Mouse (Mus musculus) intestine, postnatal 0 days (tissue): ENCODE data around the gene Pear1. TPM values are rescaled to one million over a fixed set of nuclear protein-coding genes. Genes with fewer than 3 reads are reported as not detected.
A peak's percentile ranks its signal among the peaks of the same experiment; 100 is the strongest.

ENCODE experiments used
- ATAC-seq: fragments of 200-750 bp; cut with Nextera tagmentation; 2 replicates; pipeline ENCODE4 v1.8.0; 2017; ENCODE audit warnings: mild to moderate bottlenecking, moderate TSS enrichment, moderate library complexity
- H3K27ac ChIP-seq: fragments of 300-500 bp; sonication (generic); 2 replicates; pipeline ENCODE4 v1.5.1; 2014; ENCODE audit warnings: mild to moderate bottlenecking, low read depth, low read length, moderate library complexity
- H3K27me3 ChIP-seq: fragments of 300-500 bp; sonication (generic); replicated peaks from 2 replicates; pipeline ENCODE4 v1.6.1; 2014; ENCODE audit warnings: low read length, mixed read lengths; ENCODE audit not compliant: control insufficient read depth, insufficient read depth
- H3K36me3 ChIP-seq: fragments of 300-500 bp; sonication (generic); 2 replicates; pipeline ENCODE4 v1.6.1; 2014; ENCODE audit warnings: mild to moderate bottlenecking, moderate library complexity; ENCODE audit not compliant: control insufficient read depth, insufficient read depth
- H3K4me1 ChIP-seq: fragments of 300-500 bp; sonication (generic); replicated peaks from 2 replicates; pipeline ENCODE4 v1.6.1; 2014; ENCODE audit warnings: antibody characterized with exemption, low read length, mixed read lengths; ENCODE audit not compliant: control insufficient read depth, insufficient read depth
- H3K4me2 ChIP-seq: fragments of 300-500 bp; sonication (generic); replicated peaks from 2 replicates; pipeline ENCODE4 v1.6.1; 2014; ENCODE audit warnings: low read depth, mild to moderate bottlenecking, moderate library complexity
- H3K4me3 ChIP-seq: fragments of 300-500 bp; sonication (generic); 2 replicates; pipeline ENCODE4 v1.5.1; 2014; ENCODE audit warnings: low read depth, low read length
- H3K9ac ChIP-seq: fragments of 300-500 bp; sonication (generic); 2 replicates; pipeline ENCODE4 v1.6.1; 2014; ENCODE audit warnings: mild to moderate bottlenecking, low read depth, low read length
- H3K9me3 ChIP-seq: fragments of 300-500 bp; sonication (generic); 2 replicates; pipeline ENCODE4 v1.6.1; 2016; ENCODE audit warnings: mixed run types; ENCODE audit not compliant: control insufficient read depth
- CTCF ChIP-seq: sonication (generic); IDR thresholded peaks from 2 replicates; pipeline ENCODE4 v1.5.1; 2016; ENCODE audit warnings: low read depth, mild to moderate bottlenecking, control low read depth, antibody characterized with exemption, moderate library complexity
- WGBS: fragments of 180-500 bp; shearing (Covaris S2); extraction: QIAGEN DNeasy Blood & Tissue Kit; methylation state at CpG from one replicate; pipeline ENCODE4 v1.1.7; 2014; 5-methylcytosine and 5-hydroxymethylcytosine counted together
- polyA plus RNA-seq: library from polyadenylated mRNA; unstranded; fragments of >200 nt; fragmentation: Nextera tagmentation; extraction: Ambion mirVana; gene quantifications from 2 replicates; pipeline ENCODE4 v1.2.1, GENCODE M21; 2015

Pear1 gene
- polyA plus RNA-seq, 1 experiment from 2014 or later = 7.7 TPM

- H3K36me3 ChIP-seq = peaks cover 26% of the 10 kb centered on the region; the same call in 1 of the 2 replicates
- no peak for TF ChIP-seq CTCF
- H3K4me2 ChIP-seq = no peak overlapping the region
- H3K9me3 ChIP-seq = no peaks in the 10 kb centered on the region
- H3K4me1 ChIP-seq = peaks cover 5% of the 10 kb centered on the region; the same call in 1 of the 2 replicates
- H3K9ac ChIP-seq = no peak overlapping the region
- H3K27me3 ChIP-seq = no peaks in the 10 kb centered on the region
- no peak overlapping the region for H3K27ac ChIP-seq
- no peak overlapping the region for H3K4me3 ChIP-seq
- WGBS = 89% methylated on average over 12 of the region's 12 CpGs
- ATAC-seq = no peak
Observed at GRCm38 (mm10) chr3:87749977-87750376, 74.1 kb downstream of the Pear1 start.

- 16% methylated on average over 5 of the region's 5 CpGs for WGBS
- no peaks in the 10 kb centered on the region for H3K9me3 ChIP-seq
- ATAC-seq = no peak
Observed at GRCm38 (mm10) chr3:87749036-87749435, 75.1 kb downstream of the Pear1 start.

DNA sequence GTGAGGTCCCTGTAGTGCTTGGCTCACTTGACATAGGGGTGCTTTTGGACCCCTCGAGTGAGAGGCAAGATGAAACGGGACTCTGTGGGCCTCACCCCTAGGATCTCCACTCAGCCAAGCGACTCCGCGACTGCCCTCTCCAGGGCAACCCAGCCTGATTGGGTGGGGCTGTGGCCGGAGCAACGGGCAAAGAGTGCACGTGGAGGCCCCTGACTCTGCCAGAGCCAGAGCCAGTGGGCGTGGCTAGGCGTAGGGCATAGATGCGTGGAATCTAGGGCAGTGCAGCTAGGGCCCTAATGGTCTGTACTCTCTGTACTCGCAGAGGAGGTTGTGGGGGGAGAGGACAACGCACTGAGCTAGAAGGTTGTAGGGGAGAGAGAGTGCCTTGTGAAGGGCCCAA is 75.7 kb downstream of the Pear1 start, which contains the start of gene Lrrc71:
Gene Lrrc71, minus strand, starts transcription at position 195 of the 400 bp plus-strand sequence.
- Histone ChIP-seq H3K9me3 (no peaks in the 10 kb centered on the region), H3K4me1 (peaks cover 5% of the 10 kb centered on the region; the same call in 1 of the 2 replicates), H3K27me3 (no peaks in the 10 kb centered on the region), H3K27ac (no peak within 1 kb of the TSS), H3K4me2 (peak within 1 kb of the TSS; percentile 17), H3K36me3 (peaks cover 14% of the 10 kb centered on the region; the same call in 1 of the 2 replicates), H3K4me3 (no peak within 1 kb of the TSS), H3K9ac (no peak within 1 kb of the TSS)
- no peak for TF ChIP-seq CTCF
- 33% methylated on average over 13 of the region's 13 CpGs for WGBS
- no peak for ATAC-seq

More at GRCm38 (mm10) chr3:87749036-87749435, 75.1 kb downstream of the Pear1 start:
- no peak overlapping the region for H3K4me3 ChIP-seq
- peak; percentile 90 for TF ChIP-seq CTCF
- no peak overlapping the region for H3K9ac ChIP-seq
- H3K27me3 ChIP-seq = no peaks in the 10 kb centered on the region
- peaks cover 20% of the 10 kb centered on the region; the same call in 1 of the 2 replicates for H3K36me3 ChIP-seq
- peaks cover 5% of the 10 kb centered on the region; the same call in 1 of the 2 replicates for H3K4me1 ChIP-seq
- H3K4me2 ChIP-seq = no peak overlapping the region
- H3K27ac ChIP-seq = no peak overlapping the region

DNA sequence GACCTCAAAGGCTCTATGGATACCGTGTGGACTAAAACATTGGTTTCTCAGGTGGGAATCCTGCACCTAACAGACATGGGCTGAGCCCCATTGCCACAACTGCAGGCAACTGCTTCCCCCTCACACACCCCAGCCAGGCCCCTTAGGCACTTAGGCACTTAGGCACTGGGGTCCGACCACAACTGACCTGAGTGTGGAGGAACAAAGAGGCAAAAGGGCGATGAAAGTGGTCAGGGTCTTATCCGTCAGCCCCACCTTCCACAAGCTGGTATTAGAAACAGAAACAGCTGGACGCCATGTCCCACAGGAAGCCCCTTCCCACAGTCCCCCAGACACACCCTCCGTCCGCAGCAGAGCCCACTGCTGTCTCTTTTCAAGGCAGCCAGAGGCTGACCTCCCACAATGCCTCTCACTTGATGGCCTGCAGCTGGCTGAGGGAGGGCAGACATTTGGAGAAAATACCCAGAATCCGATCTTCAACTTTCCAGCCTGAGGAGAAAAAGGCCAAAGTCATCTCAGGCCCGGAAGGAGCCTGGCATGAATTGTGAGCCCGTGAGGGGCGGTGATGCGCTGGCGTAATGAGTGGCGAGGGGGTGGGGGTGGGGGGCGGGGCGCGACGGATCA is 79.0 kb downstream of the Pear1 start:
- Histone ChIP-seq H3K4me2 (peak overlapping the region; percentile 40), H3K36me3 (no peaks in the 10 kb centered on the region), H3K27ac (no peak overlapping the region; the same call in 1 of the 2 replicates), H3K9ac (no peak overlapping the region), H3K27me3 (no peaks in the 10 kb centered on the region), H3K4me1 (peaks cover 5% of the 10 kb centered on the region; the same call in 1 of the 2 replicates), H3K4me3 (no peak overlapping the region), H3K9me3 (no peaks in the 10 kb centered on the region)
- TF ChIP-seq CTCF = no peak
- no peak; the same call in 1 of the 2 replicates for ATAC-seq
- 40% methylated on average over 18 of the region's 18 CpGs for WGBS

GRCm38 (mm10) chr3:87743927-87744326 is 80.2 kb downstream of the Pear1 start:
- no peaks in the 10 kb centered on the region for H3K27me3 ChIP-seq
- no peak for TF ChIP-seq CTCF
- H3K36me3 ChIP-seq = no peaks in the 10 kb centered on the region
- no peak overlapping the region for H3K4me3 ChIP-seq
- H3K27ac ChIP-seq = no peak overlapping the region
- H3K9ac ChIP-seq = no peak overlapping the region
- no peaks in the 10 kb centered on the region for H3K9me3 ChIP-seq
- no peak overlapping the region for H3K4me2 ChIP-seq
- WGBS = 76% methylated on average over 4 of the region's 4 CpGs
- ATAC-seq = no peak
- H3K4me1 ChIP-seq = peaks cover 5% of the 10 kb centered on the region; the same call in 1 of the 2 replicates

- H3K27me3 ChIP-seq = no peaks in the 10 kb centered on the region
- TF ChIP-seq CTCF = no peak
- peaks cover 10% of the 10 kb centered on the region for H3K36me3 ChIP-seq
- H3K4me1 ChIP-seq = no peaks in the 10 kb centered on the region
- no peak overlapping the region for H3K9ac ChIP-seq
- H3K4me3 ChIP-seq = no peak overlapping the region
- no peak for ATAC-seq
- no peaks in the 10 kb centered on the region for H3K9me3 ChIP-seq
- H3K27ac ChIP-seq = no peak overlapping the region
- WGBS = 87% methylated on average over 16 of the region's 16 CpGs
- H3K4me2 ChIP-seq = no peak overlapping the region
Observed at GRCm38 (mm10) chr3:87742735-87743134, 81.4 kb downstream of the Pear1 start.
